Mouse (Mus musculus): ENCODE results near the gene Prune2.

Prune2 gene

GRCm38 (mm10) chr19:17214896-17215520 is 259.1 kb downstream of the Prune2 start:
- DNase-seq, result no peak

DNA sequence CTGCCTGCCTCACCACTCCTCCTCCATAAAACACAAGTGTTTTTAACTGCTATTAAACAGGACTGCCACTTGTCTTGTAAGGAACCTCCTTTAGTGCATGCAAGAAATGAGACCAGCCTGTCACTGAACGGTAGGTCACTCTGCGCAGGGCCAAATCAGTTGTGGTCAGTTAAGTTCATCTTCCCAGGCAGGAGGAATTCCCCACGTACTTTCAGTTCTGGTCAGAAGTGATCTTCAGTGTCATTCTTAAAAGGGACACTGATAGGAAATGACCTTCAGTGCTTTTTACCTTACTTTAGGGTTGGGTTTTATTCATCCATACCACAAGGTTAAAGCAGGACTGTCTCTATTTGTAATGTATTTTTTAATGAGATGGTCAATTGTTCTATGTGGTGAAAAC is 262.3 kb downstream of the Prune2 start:
- no peak for DNase-seq

- no peak for DNase-seq
Measured at GRCm38 (mm10) chr19:17223801-17224200, 267.9 kb downstream of the Prune2 start.

DNA sequence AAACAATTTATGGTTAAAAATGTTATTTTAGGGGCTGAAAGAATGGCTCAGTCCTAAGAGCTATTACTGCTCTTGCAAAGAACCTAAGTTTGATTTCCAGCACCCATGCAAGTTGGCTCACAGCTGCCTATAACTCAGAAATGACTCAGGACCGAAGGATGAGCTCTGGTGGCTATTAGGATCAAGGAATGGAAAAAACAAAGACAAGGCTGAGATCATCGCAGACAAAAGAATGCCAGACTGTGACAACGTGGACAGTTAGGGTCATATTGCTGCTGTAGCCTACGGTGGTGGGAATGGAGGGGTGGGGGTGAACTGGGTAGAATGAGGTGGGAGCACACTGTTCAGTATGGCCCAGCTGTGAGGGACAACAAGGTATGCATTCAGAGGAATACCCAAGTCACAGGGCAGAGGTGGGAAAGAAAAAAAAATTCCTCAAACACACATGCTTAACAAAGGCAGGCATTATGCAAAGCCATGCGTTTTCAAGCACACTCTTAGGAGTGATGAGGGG is 269.7 kb downstream of the Prune2 start:
- DNase-seq, result no peak

- DNase-seq, result no peak
Measured at GRCm38 (mm10) chr19:17226096-17226495, 270.2 kb downstream of the Prune2 start.

GRCm38 (mm10) chr19:17230013-17230412 is 274.1 kb downstream of the Prune2 start:
- DNase-seq, result no peak

DNA sequence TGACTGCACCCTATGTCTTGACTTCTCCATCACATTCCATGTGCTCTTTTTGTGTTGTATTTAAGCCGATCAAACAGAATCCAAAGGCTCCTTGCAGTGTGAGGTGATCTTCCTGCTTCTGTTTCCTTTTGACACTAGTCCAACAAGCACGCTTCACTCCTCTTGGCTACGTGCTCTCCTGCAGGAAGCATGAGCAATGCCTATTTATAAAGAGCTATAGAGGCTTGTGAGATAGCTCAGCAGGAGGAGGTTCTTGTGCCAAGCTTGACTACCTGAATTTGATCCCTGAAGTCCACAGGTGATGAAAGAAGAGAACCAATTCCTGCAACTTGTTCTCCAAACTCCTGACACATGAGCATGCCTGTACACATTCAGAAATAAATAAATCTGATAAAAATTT is 282.6 kb downstream of the Prune2 start:
- no peak for DNase-seq

GRCm38 (mm10) chr19:17240170-17241077 is 284.5 kb downstream of the Prune2 start:
- DNase-seq, result peak; percentile 17

DNA sequence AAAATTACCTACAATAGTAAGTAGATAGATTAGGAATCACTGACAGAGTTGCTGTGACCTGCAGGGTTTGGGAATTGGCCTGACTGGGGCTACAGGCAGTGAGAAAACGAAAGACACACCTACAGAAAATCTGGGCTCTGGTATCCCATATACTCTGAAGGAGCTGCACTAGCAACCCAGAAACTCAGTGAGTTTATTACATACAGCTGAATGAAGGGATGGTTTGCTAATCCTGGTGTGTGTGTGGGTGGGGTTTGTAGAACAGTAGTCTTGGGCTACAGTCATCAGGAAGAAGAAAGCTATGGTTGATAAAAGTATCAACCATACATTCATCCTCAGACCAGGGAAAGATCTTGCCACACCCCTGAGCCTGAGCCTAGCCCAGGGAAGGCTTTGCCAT is 285.3 kb downstream of the Prune2 start:
- DNase-seq, result no peak

- no peak for DNase-seq
Measured at GRCm38 (mm10) chr19:17242962-17243361, 287.0 kb downstream of the Prune2 start.

DNA sequence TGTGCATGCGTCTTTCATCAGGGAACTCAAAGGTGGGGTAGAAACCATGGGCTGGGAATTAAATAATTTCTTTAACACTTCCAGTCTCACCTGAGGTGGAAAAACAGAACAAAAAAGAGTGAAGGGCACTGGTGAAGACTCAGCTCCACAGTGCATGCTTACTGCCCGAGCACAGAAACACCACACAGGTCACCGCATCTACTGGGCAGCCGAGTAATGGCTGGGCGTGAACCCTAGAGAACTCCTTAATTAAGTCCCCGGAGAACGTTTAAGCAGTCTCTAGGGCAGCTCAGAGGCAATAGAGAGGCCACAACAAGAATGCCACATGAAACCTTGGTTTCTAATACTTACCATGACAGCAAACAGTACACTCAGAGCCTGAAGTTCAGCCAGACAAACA is 288.6 kb downstream of the Prune2 start:
- no peak for DNase-seq

GRCm38 (mm10) chr19:17247352-17247925 is 291.5 kb downstream of the Prune2 start:
- no peak for DNase-seq

GRCm38 (mm10) chr19:17249691-17250090 is 293.8 kb downstream of the Prune2 start:
- no peak for DNase-seq

- no peak for DNase-seq
Measured at GRCm38 (mm10) chr19:17250801-17251200, 294.9 kb downstream of the Prune2 start.

DNA sequence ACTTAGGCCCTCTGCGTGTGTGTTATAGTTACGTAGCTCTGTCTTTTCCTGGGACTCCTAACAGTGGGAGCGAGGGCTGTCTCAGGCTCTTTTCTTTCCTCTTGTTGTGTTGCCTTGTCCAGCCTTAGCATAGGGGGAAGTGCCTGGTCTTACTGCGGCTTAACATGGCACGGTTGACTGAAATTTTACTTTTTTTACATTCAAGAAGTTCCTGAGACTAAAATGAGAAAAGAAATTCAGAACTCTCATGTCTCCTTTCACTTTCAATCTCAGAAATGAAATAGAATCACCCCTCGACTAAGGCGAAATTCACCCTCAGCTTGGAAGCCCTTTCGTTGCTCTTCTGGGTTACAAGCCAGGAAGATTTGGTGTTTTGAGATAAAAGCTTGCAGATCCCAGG is 295.5 kb downstream of the Prune2 start:
- DNase-seq, result no peak

DNA sequence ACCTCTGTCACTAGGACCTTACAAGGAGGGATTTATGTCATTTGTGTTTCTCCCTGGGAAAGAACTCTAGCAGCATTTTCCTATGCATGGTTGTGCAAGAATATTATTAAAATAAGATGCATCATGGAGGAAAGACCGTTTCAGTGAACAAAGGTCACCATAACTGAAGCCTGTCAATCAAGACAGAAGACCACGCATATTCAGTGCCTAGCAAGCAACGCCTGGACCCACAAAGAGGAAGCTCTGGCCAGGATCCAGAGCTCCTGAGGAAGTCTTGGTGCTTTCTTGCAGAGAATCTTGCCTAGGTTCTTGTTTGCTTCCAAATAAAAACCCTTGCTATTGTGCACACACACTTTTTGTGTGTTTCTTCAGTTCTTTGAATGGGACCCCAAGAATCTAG is 296.9 kb downstream of the Prune2 start:
- DNase-seq, result no peak

GRCm38 (mm10) chr19:17255511-17255910 is 299.6 kb downstream of the Prune2 start:
- no peak for DNase-seq

GRCm38 (mm10) chr19:17256388-17256787 is 300.5 kb downstream of the Prune2 start:
- DNase-seq, result no peak

DNA sequence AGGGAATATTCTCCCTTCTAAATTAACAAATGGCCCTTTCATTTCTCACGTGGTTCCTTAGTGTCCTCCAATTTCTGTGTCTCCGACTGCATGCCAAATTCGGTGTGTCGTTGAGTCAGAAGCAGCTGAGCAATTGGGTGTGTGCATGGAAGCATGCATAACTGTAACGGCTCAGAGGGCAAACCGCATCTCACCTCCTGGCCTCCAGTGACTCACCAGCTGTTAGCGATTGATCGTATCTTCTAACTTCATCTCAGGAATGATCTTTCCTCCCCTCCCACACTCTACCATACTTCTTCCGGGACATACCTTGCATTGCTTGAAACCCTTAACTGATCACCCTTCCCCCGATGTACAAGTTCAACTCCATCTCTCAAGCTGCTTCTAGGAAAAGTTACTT is 300.9 kb downstream of the Prune2 start:
- no peak for DNase-seq

GRCm38 (mm10) chr19:17263181-17263580 is 307.3 kb downstream of the Prune2 start:
- DNase-seq, result no peak

DNA sequence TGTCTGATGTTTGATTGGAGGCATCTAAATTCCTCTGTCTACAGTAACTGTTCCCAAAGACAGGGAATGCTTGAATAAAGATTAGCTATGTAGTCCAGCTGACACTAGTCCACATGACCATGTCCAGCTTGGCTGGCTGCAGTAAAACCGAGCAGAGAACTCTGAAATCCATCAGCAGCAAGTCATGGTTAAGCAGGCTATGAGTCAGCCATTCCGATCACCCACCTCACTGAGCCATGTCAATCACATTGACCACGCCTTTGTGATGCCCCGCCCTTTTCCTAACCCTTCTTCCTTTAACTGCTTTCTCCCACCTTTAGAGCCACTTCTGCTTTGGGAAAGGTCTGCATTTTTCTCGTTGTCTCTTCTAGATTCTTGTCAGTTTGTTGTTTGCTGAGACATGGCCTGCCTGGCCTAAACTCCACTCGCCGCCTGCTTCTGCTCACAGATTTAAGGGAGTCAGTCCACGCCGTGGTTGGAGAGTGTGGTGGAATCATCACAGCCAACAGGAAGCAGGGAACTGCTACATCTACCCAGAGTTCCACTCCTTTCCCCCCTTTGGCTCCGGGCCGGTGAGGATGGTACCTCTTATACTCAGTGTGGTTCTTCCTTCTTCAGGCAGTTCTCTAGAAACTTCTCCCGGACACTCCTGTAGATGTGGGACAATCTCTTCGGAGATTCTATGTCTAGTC is 307.9 kb downstream of the Prune2 start:
- no peak for DNase-seq

DNA sequence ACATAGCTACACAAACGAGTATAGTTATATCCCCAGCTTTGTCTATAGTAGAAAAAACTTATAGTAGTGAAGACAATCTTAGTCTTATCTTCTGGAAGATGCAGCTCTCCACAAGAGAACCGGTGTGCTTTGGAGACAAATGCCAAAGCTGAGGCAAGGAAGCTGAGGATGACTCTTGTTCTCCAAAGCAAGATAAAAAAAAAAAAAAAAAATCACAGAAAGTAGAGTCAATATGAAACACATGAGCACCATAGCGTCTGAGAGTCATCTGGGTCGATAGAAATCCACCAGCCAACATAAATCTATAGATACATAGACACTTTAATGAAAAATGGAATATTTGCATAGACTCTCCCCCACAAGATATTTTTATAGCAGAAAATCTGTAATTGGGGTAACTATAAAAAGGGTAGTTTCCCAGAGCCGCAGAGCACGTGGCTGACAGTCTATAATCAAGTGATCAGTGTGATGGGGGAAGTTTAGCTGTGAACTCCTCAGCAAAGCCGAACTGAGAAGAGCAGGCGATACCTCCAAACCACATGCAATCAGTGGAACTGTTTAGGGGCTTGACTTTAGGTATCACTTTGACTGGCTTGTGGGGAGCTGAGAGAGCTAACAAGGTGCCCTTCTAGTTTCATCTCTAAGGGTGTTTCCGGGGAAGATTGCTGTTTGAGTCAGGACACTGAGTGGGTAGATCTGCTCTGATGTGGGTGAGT is 308.7 kb downstream of the Prune2 start:
- DNase-seq, result no peak

- DNase-seq, result no peak
Measured at GRCm38 (mm10) chr19:17268669-17269068, 312.8 kb downstream of the Prune2 start.

Data from right cerebral cortex, postnatal 25 days (tissue).